ENCODE assay signal across 12 mouse cellular contexts in genomic region chr16:35271572-35271971, GRCm38 (mm10).
DNase-seq lines count a peak whose midpoint lies in the region; ATAC-seq and TF ChIP-seq lines count a peak whose summit lies in the region.
"Had no signal": no experiment of that assay in that cellular context is flagged by ENCODE, and none has a peak within 500 bp of the region (broad histone marks: within the 10 kb centered on the region; RNA-seq: fewer than 3 reads in every experiment).

No protein-coding gene starts in this region.

- no peaks in the 10 kb centered on the region for H3K36me3 ChIP-seq in heart, adult 2 months (ENCODE audit: control insufficient read depth, insufficient read depth, low read length)
- H3K36me3 ChIP-seq in midbrain, embryonic 11.5 days (ENCODE audit: control insufficient read depth, insufficient read depth, low read length) = no peaks in the 10 kb centered on the region
- H3K36me3 ChIP-seq in midbrain, embryonic 10.5 days = no peaks in the 10 kb centered on the region
- H3K36me3 ChIP-seq in heart, embryonic 10.5 days = peaks cover 22% of the 10 kb centered on the region
- H3K36me3 ChIP-seq: liver, embryonic 15.5 days; midbrain, embryonic 12.5 days had no signal

- 0 out of 2 replicates have a peak, but pooled peaks have one; percentile 16 for ATAC-seq in midbrain, embryonic 11.5 days (ENCODE audit: low FRiP score)
- ATAC-seq in megakaryocyte-erythroid progenitor cell, adult 5-6 weeks (replicated peaks; ENCODE audit: low FRiP score, low TSS enrichment, poor library complexity, severe bottlenecking) = 0 out of 2 replicates have a peak, but pooled peaks have one; percentile 22

- no peak for DNase-seq in heart, adult 2 months
- no peak for DNase-seq in heart, adult 9 months (ENCODE audit: low spot score in 2 of 2)
- no peak for DNase-seq in midbrain, embryonic 11.5 days (ENCODE audit: low spot score, missing footprints)
- no peak for DNase-seq in midbrain, embryonic 10.5 days (ENCODE audit: low spot score)
- no peak for DNase-seq in heart, embryonic 10.5 days (ENCODE audit: low spot score)
- no peak for DNase-seq in right cerebral cortex, postnatal 25 days
- DNase-seq: cerebellum, postnatal 14 days; heart, postnatal 4 days had no signal

- H3K27ac ChIP-seq in heart, adult 2 months = no peak overlapping the region
- no peak overlapping the region for H3K27ac ChIP-seq in midbrain, embryonic 11.5 days (ENCODE audit: low read depth, low read length)
- no peak overlapping the region for H3K27ac ChIP-seq in midbrain, embryonic 10.5 days (replicated peaks)
- H3K27ac ChIP-seq in cortical plate, adult 2 months (ENCODE audit: insufficient read depth, low read length) = no peak overlapping the region
- H3K27ac ChIP-seq in heart, embryonic 10.5 days = no peak overlapping the region
- H3K27ac ChIP-seq: liver, embryonic 15.5 days; midbrain, embryonic 12.5 days had no signal

- H3K27me3 ChIP-seq in heart, adult 2 months (ENCODE audit: control insufficient read depth, insufficient read depth, low read length) = no peaks in the 10 kb centered on the region
- H3K27me3 ChIP-seq in midbrain, embryonic 11.5 days (ENCODE audit: control insufficient read depth, insufficient read depth, low read length) = no peaks in the 10 kb centered on the region
- peaks cover 21% of the 10 kb centered on the region for H3K27me3 ChIP-seq in midbrain, embryonic 10.5 days (ENCODE audit: low read depth, poor library complexity, severe bottlenecking)
- peaks cover 41% of the 10 kb centered on the region for H3K27me3 ChIP-seq in heart, embryonic 10.5 days (ENCODE audit: insufficient read depth, poor library complexity, severe bottlenecking)

- no peaks in the 10 kb centered on the region for H3K79me2 ChIP-seq in heart, adult 2 months (replicated peaks; ENCODE audit: control insufficient read depth, insufficient read depth, low read length)

- no peak overlapping the region for H3K4me3 ChIP-seq in heart, adult 2 months
- no peak overlapping the region for H3K4me3 ChIP-seq in midbrain, embryonic 11.5 days (ENCODE audit: low read depth, low read length)
- H3K4me3 ChIP-seq in midbrain, embryonic 10.5 days = no peak overlapping the region
- H3K4me3 ChIP-seq in cortical plate, adult 2 months (ENCODE audit: insufficient read depth, low read length) = no peak overlapping the region
- H3K4me3 ChIP-seq in heart, embryonic 10.5 days = no peak overlapping the region
- H3K4me3 ChIP-seq: liver, embryonic 15.5 days; midbrain, embryonic 12.5 days had no signal

- TF ChIP-seq POLR2A in heart, adult 2 months (IDR thresholded peaks at IDR 0.05; ENCODE audit: insufficient read depth, low read depth, low read length) = no peak
- TF ChIP-seq POLR2A in cortical plate, adult 2 months (IDR thresholded peaks at IDR 0.05; ENCODE audit: extremely low read depth, insufficient read depth, low read length) = no peak

- no peaks in the 10 kb centered on the region for H3K9me3 ChIP-seq in midbrain, embryonic 11.5 days (ENCODE audit: control insufficient read depth, low read length)
- H3K9me3 ChIP-seq in midbrain, embryonic 10.5 days (replicated peaks) = no peaks in the 10 kb centered on the region
- H3K9me3 ChIP-seq in heart, embryonic 10.5 days = no peaks in the 10 kb centered on the region
- H3K9me3 ChIP-seq: liver, embryonic 15.5 days; midbrain, embryonic 12.5 days had no signal

- no peak overlapping the region for H3K4me2 ChIP-seq in midbrain, embryonic 11.5 days
- H3K4me2 ChIP-seq: liver, embryonic 15.5 days; midbrain, embryonic 12.5 days had no signal

- WGBS in heart, adult 2 months = 48% methylated on average over 4 of the region's 4 CpGs
- WGBS in midbrain, embryonic 11.5 days = 47% methylated on average over 4 of the region's 4 CpGs
- 53% methylated on average over 4 of the region's 4 CpGs for WGBS in midbrain, embryonic 10.5 days
- WGBS in heart, embryonic 10.5 days = 60% methylated on average over 4 of the region's 4 CpGs

- TF ChIP-seq CTCF in heart, adult 2 months (IDR thresholded peaks at IDR 0.05) = peak; percentile 49
- 0 out of 2 replicates have a peak, but pooled peaks have one; percentile 20 for TF ChIP-seq CTCF in cortical plate, adult 2 months (IDR thresholded peaks at IDR 0.05; ENCODE audit: extremely low read depth, insufficient read depth, low read length)

- H3K9ac ChIP-seq in heart, adult 2 months (ENCODE audit: low read depth, low read length) = no peak overlapping the region
- H3K9ac ChIP-seq in midbrain, embryonic 11.5 days (ENCODE audit: low read length) = no peak overlapping the region
- H3K9ac ChIP-seq: liver, embryonic 15.5 days; midbrain, embryonic 12.5 days had no signal

- peaks cover 1% of the 10 kb centered on the region; the same call in 1 of the 2 replicates for H3K4me1 ChIP-seq in heart, adult 2 months (ENCODE audit: control insufficient read depth, insufficient read depth, low read length)
- no peaks in the 10 kb centered on the region for H3K4me1 ChIP-seq in midbrain, embryonic 11.5 days (ENCODE audit: control insufficient read depth, insufficient read depth, low read length)
- H3K4me1 ChIP-seq in midbrain, embryonic 10.5 days = peaks cover 26% of the 10 kb centered on the region
- no peaks in the 10 kb centered on the region; the same call in 1 of the 2 replicates for H3K4me1 ChIP-seq in cortical plate, adult 2 months (ENCODE audit: control insufficient read depth, insufficient read depth, low read length)
- peaks cover 20% of the 10 kb centered on the region for H3K4me1 ChIP-seq in heart, embryonic 10.5 days
- H3K4me1 ChIP-seq: liver, embryonic 15.5 days had no signal

- intact Hi-C loops in heart, adult 2 months (cut with DNase I) = no loop called here

- TF ChIP-seq EP300 in heart, adult 2 months (IDR thresholded peaks at IDR 0.05; ENCODE audit: insufficient read depth, low read depth, low read length) = no peak
